9 mouse cellular contexts compared by ENCODE assay signal in the genomic region with DNA sequence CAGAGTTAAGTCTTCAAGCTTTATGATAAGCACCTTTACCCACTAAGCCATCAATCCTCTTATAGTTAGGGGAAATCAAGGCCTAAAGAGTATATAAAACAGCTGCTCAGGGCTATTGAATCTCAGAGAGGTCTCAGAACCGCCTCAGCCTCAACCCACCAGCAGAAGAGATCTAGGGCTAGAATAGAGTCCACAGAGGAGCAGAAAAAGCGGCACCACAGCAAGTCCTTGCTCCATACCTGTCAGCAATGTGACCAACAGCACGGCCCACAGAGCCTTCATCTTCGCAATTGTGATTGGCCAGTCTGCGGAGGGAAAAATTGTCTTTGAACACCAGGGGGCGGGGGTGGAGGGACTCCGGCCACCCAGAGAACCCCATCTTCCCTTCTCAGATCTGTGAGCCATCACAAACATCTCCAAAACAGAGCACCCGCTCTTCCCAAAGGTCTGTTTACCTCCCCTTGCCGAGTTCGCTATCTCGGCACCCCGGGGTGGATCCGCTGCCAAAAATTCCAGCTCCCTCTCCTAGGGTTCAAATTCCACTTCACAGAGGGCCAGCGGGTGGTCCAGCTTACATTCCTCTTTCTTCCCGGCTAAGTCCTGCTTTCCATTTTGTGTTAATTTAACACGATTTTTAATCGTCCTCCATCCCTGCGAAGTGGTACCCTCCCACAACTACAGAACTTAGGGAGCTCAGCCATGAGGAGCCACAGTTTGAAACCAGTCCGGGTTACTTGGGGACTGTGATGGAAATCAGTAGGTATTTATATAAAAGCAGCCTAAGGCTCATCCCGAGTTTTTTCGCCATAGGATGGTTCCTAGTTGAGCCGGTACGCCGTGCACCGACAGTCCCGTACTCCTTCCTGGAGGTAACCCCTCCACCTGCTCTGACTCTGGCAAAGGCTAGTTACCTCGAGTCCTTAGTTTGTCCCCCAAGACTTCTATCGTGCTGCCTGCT. TPM values are rescaled to one million over a fixed set of nuclear protein-coding genes. Genes with fewer than 3 reads are reported as not detected.
DNase-seq lines count a peak whose midpoint lies in the region; ATAC-seq and TF ChIP-seq lines count a peak whose summit lies in the region.
"Had no signal": no experiment of that assay in that cellular context is flagged by ENCODE, and none has a peak within 500 bp of the region (broad histone marks: within the 10 kb centered on the region; RNA-seq: fewer than 3 reads in every experiment).

No protein-coding gene starts in this region.

- H3K9ac ChIP-seq in forebrain, embryonic 13.5 days: peak overlapping the region; percentile 56
- peak overlapping the region; percentile 54 for H3K9ac ChIP-seq in kidney, postnatal 0 days (ENCODE audit: low read depth, low read length)

- ATAC-seq in forebrain, embryonic 13.5 days: peak; percentile 14; the same call in 1 of the 2 replicates
- ATAC-seq in kidney, postnatal 0 days (replicated peaks; ENCODE audit: low FRiP score, low read depth): no peak
- ATAC-seq: Patski had no signal

- peaks cover 22% of the 10 kb centered on the region for H3K4me1 ChIP-seq in forebrain, embryonic 13.5 days
- peaks cover 11% of the 10 kb centered on the region for H3K4me1 ChIP-seq in kidney, postnatal 0 days (replicated peaks; ENCODE audit: insufficient read depth, low read length)
- peaks cover 51% of the 10 kb centered on the region for H3K4me1 ChIP-seq in midbrain, embryonic 10.5 days

- 3% methylated on average over 28 of the region's 28 CpGs for WGBS in forebrain, embryonic 13.5 days
- WGBS in kidney, postnatal 0 days: 3% methylated on average over 28 of the region's 28 CpGs
- 1% methylated on average over 28 of the region's 28 CpGs for WGBS in midbrain, embryonic 10.5 days

- no peak for DNase-seq in left cerebral cortex, adult 2 months (ENCODE audit: extremely low spot score in 1 of 2, low spot score in 2 of 2)
- DNase-seq in left cerebral cortex, postnatal 4 days: no peak
- peak; percentile 72 for DNase-seq in kidney, postnatal 0 days (ENCODE audit: low spot score)
- peak; percentile 57 for DNase-seq in midbrain, embryonic 10.5 days (ENCODE audit: low spot score)
- DNase-seq in frontal cortex, adult 2 months (ENCODE audit: extremely low spot score in 1 of 2, low spot score in 1 of 2): no peak
- no peak for DNase-seq in left cerebral cortex, adult 11 months (ENCODE audit: low spot score)
- no peak for DNase-seq in gastrocnemius, postnatal 14 days

- 0 out of 2 replicates have a peak, but pooled peaks cover 3% of the 10 kb centered on the region for H3K9me3 ChIP-seq in forebrain, embryonic 13.5 days (replicated peaks)
- H3K9me3 ChIP-seq in kidney, postnatal 0 days (replicated peaks; ENCODE audit: low read length): no peaks in the 10 kb centered on the region
- H3K9me3 ChIP-seq in midbrain, embryonic 10.5 days (replicated peaks): peaks cover 6% of the 10 kb centered on the region

- peak; percentile 15 for TF ChIP-seq CTCF in left cerebral cortex, adult 2 months (IDR thresholded peaks at IDR 0.05)
- peak; percentile 61 for TF ChIP-seq CTCF in kidney, postnatal 0 days (IDR thresholded peaks at IDR 0.05; ENCODE audit: low read depth)

- peak overlapping the region; percentile 43 for H3K4me3 ChIP-seq in left cerebral cortex, adult 2 months
- peak overlapping the region; percentile 34 for H3K4me3 ChIP-seq in forebrain, embryonic 13.5 days
- H3K4me3 ChIP-seq in kidney, postnatal 0 days (replicated peaks; ENCODE audit: low read depth, low read length): peak overlapping the region; percentile 27
- peak overlapping the region; percentile 59 for H3K4me3 ChIP-seq in midbrain, embryonic 10.5 days

- H3K4me2 ChIP-seq in forebrain, embryonic 13.5 days: peak overlapping the region; percentile 55
- H3K4me2 ChIP-seq in kidney, postnatal 0 days (ENCODE audit: low read length): peak overlapping the region; percentile 67

- intact Hi-C loops in left cerebral cortex, adult 2 months (cut with DNase I): no loop called here
- intact Hi-C loops in left cerebral cortex, postnatal 4 days (cut with DNase I): no loop called here
- intact Hi-C loops in gastrocnemius, postnatal 14 days (cut with DNase I; ENCODE audit: low total_unique reads): no loop called here

- H3K27me3 ChIP-seq in forebrain, embryonic 13.5 days: 0 out of 2 replicates have a peak, but pooled peaks cover 3% of the 10 kb centered on the region
- no peaks in the 10 kb centered on the region for H3K27me3 ChIP-seq in kidney, postnatal 0 days (ENCODE audit: insufficient read depth, low read length)
- no peaks in the 10 kb centered on the region for H3K27me3 ChIP-seq in midbrain, embryonic 10.5 days (ENCODE audit: low read depth, poor library complexity, severe bottlenecking)
- H3K27me3 ChIP-seq: Patski had no signal

- H3K27ac ChIP-seq in left cerebral cortex, adult 2 months: peak overlapping the region; percentile 69
- no peak overlapping the region for H3K27ac ChIP-seq in forebrain, embryonic 13.5 days
- peak overlapping the region; percentile 20; the same call in 1 of the 2 replicates for H3K27ac ChIP-seq in kidney, postnatal 0 days
- peak overlapping the region; percentile 80 for H3K27ac ChIP-seq in midbrain, embryonic 10.5 days (replicated peaks)

- peaks cover 28% of the 10 kb centered on the region for H3K36me3 ChIP-seq in forebrain, embryonic 13.5 days (ENCODE audit: poor library complexity, severe bottlenecking)
- H3K36me3 ChIP-seq in kidney, postnatal 0 days (ENCODE audit: insufficient read depth, low read length): no peaks in the 10 kb centered on the region
- peaks cover 33% of the 10 kb centered on the region for H3K36me3 ChIP-seq in midbrain, embryonic 10.5 days

RNA-seq across cellular contexts. Expression of gene Apoe, which starts 0.8 kb away (rescaled TPM):
- 1,000 to 10,000 TPM; 1,824 to 1,912 TPM for total RNA-seq in left cerebral cortex, adult 2 months (2021)
- 100 to 1,000 TPM; 576 to 662 TPM for total RNA-seq in left cerebral cortex, postnatal 4 days (2021)
- 118 and 125 TPM in 2 replicates for polyA plus RNA-seq in forebrain, embryonic 13.5 days (2015; fragmentation: Nextera tagmentation; extraction: Ambion mirVana)
- polyA plus RNA-seq in kidney, postnatal 0 days (2015; fragmentation: Nextera tagmentation; extraction: Ambion mirVana): 511 and 585 TPM in 2 replicates
- 166 and 199 TPM in 2 replicates for polyA plus RNA-seq in midbrain, embryonic 10.5 days (2016; fragmentation: Nextera tagmentation; extraction: Ambion mirVana)
- 6,067 and 6,377 TPM in 2 replicates for polyA plus RNA-seq in frontal cortex, adult 2 months (2012; rRNA removed)
- 10 to 100 TPM; 56.6 to 84.2 TPM for total RNA-seq in gastrocnemius, postnatal 14 days (2021)

RNA-seq across cellular contexts. Expression of gene Apoc1, which starts 5.8 kb away (rescaled TPM):
- total RNA-seq in left cerebral cortex, adult 2 months (2021): 1 to 10 TPM; 3.5 to 3.7 TPM
- 1 to 10 TPM; 2.1 to 3.6 TPM for total RNA-seq in left cerebral cortex, postnatal 4 days (2021)
- 1.2 and 1.8 TPM in 2 replicates for polyA plus RNA-seq in forebrain, embryonic 13.5 days (2015; fragmentation: Nextera tagmentation; extraction: Ambion mirVana)
- 37.1 and 48.4 TPM in 2 replicates for polyA plus RNA-seq in kidney, postnatal 0 days (2015; fragmentation: Nextera tagmentation; extraction: Ambion mirVana)
- polyA plus RNA-seq in midbrain, embryonic 10.5 days (2016; fragmentation: Nextera tagmentation; extraction: Ambion mirVana): 1.7 and 1.9 TPM in 2 replicates
- polyA plus RNA-seq in frontal cortex, adult 2 months (2012; rRNA removed): 3.3 and 4.7 TPM in 2 replicates
- 1 to 10 TPM in 1 of 2 experiments, not detected in 1; 1.3 TPM for total RNA-seq in gastrocnemius, postnatal 14 days (2021)

RNA-seq across cellular contexts. Expression of gene Apoc4, which starts 16.9 kb away (rescaled TPM):
- total RNA-seq in left cerebral cortex, adult 2 months (2021): not detected
- not detected for total RNA-seq in left cerebral cortex, postnatal 4 days (2021)
- polyA plus RNA-seq in forebrain, embryonic 13.5 days (2015; fragmentation: Nextera tagmentation; extraction: Ambion mirVana): 0.08 TPM in 1 of 2 replicates, not detected in the other
- polyA plus RNA-seq in kidney, postnatal 0 days (2015; fragmentation: Nextera tagmentation; extraction: Ambion mirVana): 0.26 and 0.60 TPM in 2 replicates
- polyA plus RNA-seq in midbrain, embryonic 10.5 days (2016; fragmentation: Nextera tagmentation; extraction: Ambion mirVana): not detected in 2 replicates
- polyA plus RNA-seq in frontal cortex, adult 2 months (2012; rRNA removed): 0.19 TPM in 1 of 2 replicates, not detected in the other
- not detected for total RNA-seq in gastrocnemius, postnatal 14 days (2021)

RNA-seq across cellular contexts. Expression of gene Gm44805, which starts 17.0 kb away (rescaled TPM):
- not detected for total RNA-seq in left cerebral cortex, adult 2 months (2021)
- not detected for total RNA-seq in left cerebral cortex, postnatal 4 days (2021)
- polyA plus RNA-seq in forebrain, embryonic 13.5 days (2015; fragmentation: Nextera tagmentation; extraction: Ambion mirVana): 0.88 TPM in 1 of 2 replicates, not detected in the other
- 0.79 TPM in 1 of 2 replicates, not detected in the other for polyA plus RNA-seq in kidney, postnatal 0 days (2015; fragmentation: Nextera tagmentation; extraction: Ambion mirVana)
- polyA plus RNA-seq in midbrain, embryonic 10.5 days (2016; fragmentation: Nextera tagmentation; extraction: Ambion mirVana): not detected in 2 replicates
- polyA plus RNA-seq in frontal cortex, adult 2 months (2012; rRNA removed): not detected in 2 replicates
- total RNA-seq in gastrocnemius, postnatal 14 days (2021): not detected
- polyA plus RNA-seq: Patski had no signal

RNA-seq across cellular contexts. Expression of gene Tomm40, which starts 17.0 kb away (rescaled TPM):
- 100 to 1,000 TPM; 117 TPM for total RNA-seq in left cerebral cortex, adult 2 months (2021)
- total RNA-seq in left cerebral cortex, postnatal 4 days (2021): 100 to 1,000 TPM in 1 of 2 experiments, 10 to 100 TPM in 1; 95.8 to 104 TPM
- 112 and 118 TPM in 2 replicates for polyA plus RNA-seq in forebrain, embryonic 13.5 days (2015; fragmentation: Nextera tagmentation; extraction: Ambion mirVana)
- 163 and 167 TPM in 2 replicates for polyA plus RNA-seq in kidney, postnatal 0 days (2015; fragmentation: Nextera tagmentation; extraction: Ambion mirVana)
- 189 and 210 TPM in 2 replicates for polyA plus RNA-seq in midbrain, embryonic 10.5 days (2016; fragmentation: Nextera tagmentation; extraction: Ambion mirVana)
- polyA plus RNA-seq in frontal cortex, adult 2 months (2012; rRNA removed): 115 and 118 TPM in 2 replicates
- total RNA-seq in gastrocnemius, postnatal 14 days (2021): 10 to 100 TPM; 52.9 to 55.7 TPM

Comparison
In these comparisons a context has a peak if more than half of its experiments do, and no peak if none do; other contexts are left out.
1. DNase-seq: peak in kidney, postnatal 0 days (single experiment) and midbrain, embryonic 10.5 days (single experiment); none in left cerebral cortex, adult 2 months (0 of 2), left cerebral cortex, postnatal 4 days (single experiment), frontal cortex, adult 2 months (0 of 2), left cerebral cortex, adult 11 months (single experiment) and gastrocnemius, postnatal 14 days (single experiment).
2. RNA of gene Apoe, which starts 0.8 kb away (polyA plus RNA-seq): 6,067 to 6,377 TPM in frontal cortex, adult 2 months; 511 to 585 TPM in kidney, postnatal 0 days, 166 to 199 TPM in midbrain, embryonic 10.5 days and 118 to 125 TPM in forebrain, embryonic 13.5 days; every median in the first group is over 10 times any median in the second.
3. Peak in every context shown above with its lines, with median percentiles within 50 percentile points of each other: H3K4me3 ChIP-seq.